Mouse (Mus musculus) C2C12 (cell line): ENCODE measurements at regions not wholly inside any gene's neighbourhood (a gene's known extent, or its start where the extent isn't known, plus 50 kb on each side); places are given as distances from the start of the nearest gene placed in this dataset.

Source experiments
- H3K27me3 ChIP-seq: one replicate; pipeline ENCODE4 v1.6.1; 2011; ENCODE audit not compliant: control insufficient read depth, insufficient read depth, insufficient read length
- H3K36me3 ChIP-seq: one replicate; pipeline ENCODE4 v1.6.1; 2011; ENCODE audit not compliant: control insufficient read depth, insufficient read depth
- H3K4me3 ChIP-seq: one replicate; pipeline ENCODE4 v1.5.1; 2011; ENCODE audit warnings: mild to moderate bottlenecking, control low read depth; ENCODE audit not compliant: poor library complexity, insufficient read depth, severe bottlenecking
- H3K79me2 ChIP-seq: one replicate; pipeline ENCODE4 v1.6.1; 2011; ENCODE audit not compliant: control insufficient read depth, insufficient read depth
- H3K79me3 ChIP-seq: one replicate; pipeline ENCODE4 v1.6.1; 2011; ENCODE audit warnings: low read depth, control low read depth
- H3ac ChIP-seq: one replicate; pipeline ENCODE3; 2011; ENCODE audit warnings: low read depth; ENCODE audit not compliant: control insufficient read depth, insufficient read length
- CEBPB ChIP-seq: IDR thresholded peaks from one replicate; pipeline ENCODE4 v1.6.1; 2011; ENCODE audit warnings: low read depth, mild to moderate bottlenecking, control low read depth, moderate library complexity
- CTCF ChIP-seq: IDR thresholded peaks from one replicate; pipeline ENCODE4 v1.5.1; 2011; ENCODE audit not compliant: control insufficient read depth, insufficient read depth, insufficient read length
- FOSL1 ChIP-seq: IDR thresholded peaks from one replicate; pipeline ENCODE4 v1.8.0; 2011; ENCODE audit warnings: mild to moderate bottlenecking, low read length; ENCODE audit not compliant: poor library complexity, insufficient read depth, severe bottlenecking
- MAX ChIP-seq: IDR thresholded peaks from one replicate; pipeline ENCODE4 v1.6.1; 2011; ENCODE audit warnings: mild to moderate bottlenecking, control low read depth
- MYOD1 ChIP-seq: IDR thresholded peaks from one replicate; pipeline ENCODE4 v1.6.1; 2011; ENCODE audit warnings: low read depth; ENCODE audit not compliant: control insufficient read depth, insufficient read length
- MYOG ChIP-seq: IDR thresholded peaks from one replicate; pipeline ENCODE4 v1.6.1; 2011; ENCODE audit not compliant: control insufficient read depth, insufficient read length; ENCODE audit errors: extremely low read depth
- USF1 ChIP-seq: IDR thresholded peaks from one replicate; pipeline ENCODE4 v1.6.1; 2011; ENCODE audit warnings: low read depth, mild to moderate bottlenecking, control low read depth, moderate library complexity

- Histone ChIP-seq H3K79me2 (no peaks in the 10 kb centered on the region), H3K27me3 (no peaks in the 10 kb centered on the region), H3K36me3 (no peaks in the 10 kb centered on the region), H3K79me3 (no peaks in the 10 kb centered on the region), H3ac (no peak overlapping the region), H3K4me3 (no peak overlapping the region)
- no peak for TF ChIP-seq USF1
- TF ChIP-seq CTCF = no peak
These were observed 386.0 kb upstream of the Pik3r1 start for GRCm38 (mm10) chr13:102153785-102154608.

- Histone ChIP-seq H3K79me2 (no peaks in the 10 kb centered on the region), H3K79me3 (no peaks in the 10 kb centered on the region), H3ac (no peak overlapping the region), H3K36me3 (no peaks in the 10 kb centered on the region), H3K4me3 (no peak overlapping the region), H3K27me3 (no peaks in the 10 kb centered on the region)
- TF ChIP-seq USF1 = no peak
- TF ChIP-seq MAX = no peak
- no peak for TF ChIP-seq MYOD1
- no peak for TF ChIP-seq CEBPB
- TF ChIP-seq CTCF = no peak
- TF ChIP-seq MYOG = no peak
These were observed 386.5 kb upstream of the Pik3r1 start for GRCm38 (mm10) chr13:102154609-102154899.

DNA sequence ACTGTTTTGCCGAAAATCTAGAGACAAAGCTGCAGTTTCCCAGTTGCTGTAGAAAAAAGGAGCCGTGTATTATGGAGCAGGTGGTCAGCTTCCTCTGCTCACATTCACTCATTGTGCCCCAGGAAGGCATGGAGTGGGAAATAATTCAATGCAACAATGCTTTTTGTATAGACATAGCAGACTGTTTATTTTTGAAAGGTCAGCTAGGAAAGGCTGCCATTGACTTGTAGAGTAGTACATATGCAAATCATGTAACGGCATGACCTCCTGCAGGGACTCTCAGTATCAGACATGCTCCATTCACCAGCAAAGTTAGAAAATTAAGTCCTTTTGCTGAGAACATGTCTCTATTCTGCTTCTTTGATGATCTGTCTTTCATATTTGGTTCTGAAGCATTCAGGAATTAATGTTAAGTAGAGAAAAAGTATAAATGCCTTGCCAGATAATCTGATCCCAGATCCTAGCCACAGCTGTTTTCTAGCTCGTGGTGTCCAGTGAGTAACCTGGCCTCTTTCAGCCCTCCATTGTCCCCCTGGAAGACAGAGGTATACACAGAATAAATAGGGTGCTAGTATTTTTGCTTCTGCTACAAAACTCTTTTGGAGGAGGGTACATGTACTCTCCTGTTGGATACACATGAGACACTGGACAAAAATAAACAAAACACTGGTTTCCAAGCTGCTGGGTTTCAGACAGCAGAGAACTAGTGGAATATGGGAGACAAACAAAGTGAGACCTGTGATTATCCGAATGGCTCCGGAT, 389.5 kb upstream of the Pik3r1 start:
- TF ChIP-seq USF1 (no peak), MYOD1 (no peak), MYOG (no peak), CEBPB (no peak), FOSL1 (no peak), CTCF (no peak), MAX (no peak)
- no peaks in the 10 kb centered on the region for H3K36me3 ChIP-seq
- H3K79me2 ChIP-seq = no peaks in the 10 kb centered on the region
- H3K79me3 ChIP-seq = no peaks in the 10 kb centered on the region
- no peaks in the 10 kb centered on the region for H3K27me3 ChIP-seq
- no peak overlapping the region for H3ac ChIP-seq
- H3K4me3 ChIP-seq = no peak overlapping the region

DNA sequence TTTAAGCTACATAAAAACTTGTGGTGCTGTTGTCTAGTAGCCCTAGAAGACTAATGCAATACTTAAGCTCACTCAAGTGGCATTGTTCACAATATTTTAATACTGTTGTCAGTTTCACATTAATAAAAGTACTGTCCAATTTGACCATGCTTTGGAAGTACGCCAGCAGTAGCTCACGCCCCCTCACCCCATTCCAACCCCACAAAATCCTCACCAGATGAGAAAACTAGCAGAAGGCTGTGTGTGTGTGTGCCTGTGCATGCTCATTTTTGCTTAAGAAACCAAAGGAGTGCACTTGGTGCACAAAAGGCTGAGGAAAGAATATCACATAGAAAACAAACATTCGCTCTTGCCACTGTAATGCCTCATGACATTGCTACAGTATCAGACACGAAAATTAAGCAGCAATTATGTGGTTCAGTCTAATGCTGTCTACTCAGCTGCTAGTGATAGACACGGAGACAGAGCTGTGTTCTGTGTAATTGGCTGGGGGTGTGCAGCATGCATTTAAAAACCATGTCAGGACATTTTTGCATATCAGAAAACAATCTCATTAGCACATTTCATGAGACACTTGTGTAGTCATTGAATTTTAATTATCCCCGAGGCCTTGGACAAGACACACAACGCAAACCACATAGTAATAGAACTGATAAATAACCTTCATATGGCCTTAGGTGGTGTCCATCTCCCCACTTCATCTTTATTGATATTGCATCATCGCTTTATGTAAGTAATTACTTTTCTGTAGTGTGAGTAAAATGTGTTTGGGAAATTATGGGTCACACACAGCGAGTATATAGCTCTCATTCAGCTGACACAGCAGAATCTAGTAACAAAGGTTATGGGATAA, 405.6 kb upstream of the Pik3r1 start:
- no peaks in the 10 kb centered on the region for H3K79me2 ChIP-seq
- no peak for TF ChIP-seq MYOG
- no peak for TF ChIP-seq FOSL1
- TF ChIP-seq MYOD1 = no peak
- no peak for TF ChIP-seq USF1
- no peak for TF ChIP-seq MAX
- TF ChIP-seq CTCF = no peak
- no peak for TF ChIP-seq CEBPB
- no peaks in the 10 kb centered on the region for H3K27me3 ChIP-seq
- H3K4me3 ChIP-seq = no peak overlapping the region
- no peak overlapping the region for H3ac ChIP-seq
- no peaks in the 10 kb centered on the region for H3K36me3 ChIP-seq
- no peaks in the 10 kb centered on the region for H3K79me3 ChIP-seq

DNA sequence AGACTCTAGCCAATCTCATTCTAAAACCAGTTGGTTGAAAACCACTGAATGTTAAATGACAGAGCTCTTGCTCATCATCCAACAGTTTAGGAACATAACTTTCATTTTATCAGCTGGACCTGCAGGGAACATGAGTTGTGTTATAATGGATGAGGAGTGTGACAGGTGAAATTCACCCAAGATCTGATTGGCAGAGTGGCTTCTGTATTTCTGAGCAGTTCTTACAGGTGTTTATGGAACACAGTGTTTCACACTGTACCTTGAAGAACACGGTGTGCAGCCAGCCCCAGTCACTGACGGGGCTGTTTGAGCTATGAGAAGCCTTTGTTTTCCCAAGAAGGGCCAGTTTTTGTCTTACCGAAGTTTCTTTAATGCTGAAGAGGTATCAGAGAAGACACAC, 406.4 kb upstream of the Pik3r1 start:
- Histone ChIP-seq H3K27me3 (no peaks in the 10 kb centered on the region), H3ac (no peak overlapping the region), H3K79me2 (no peaks in the 10 kb centered on the region), H3K36me3 (no peaks in the 10 kb centered on the region), H3K79me3 (no peaks in the 10 kb centered on the region), H3K4me3 (no peak overlapping the region)
- no peak for TF ChIP-seq FOSL1
- no peak for TF ChIP-seq MYOG
- TF ChIP-seq USF1 = no peak
- no peak for TF ChIP-seq CTCF
